Mouse (Mus musculus): Measurements from ENCODE around the gene Btbd2.
A peak's percentile ranks its signal among the peaks of the same experiment; 100 is the strongest.
"Not testable (repeated sequence)": the region's sequence is repeated elsewhere in the genome, so short reads cannot be mapped to it uniquely, and the experiment has no call there.

Btbd2 gene

GRCm38 (mm10) chr10:80668614-80669013 lies 11.7 kb upstream of the Btbd2 start:
- peak; percentile 98 for DNase-seq

DNA sequence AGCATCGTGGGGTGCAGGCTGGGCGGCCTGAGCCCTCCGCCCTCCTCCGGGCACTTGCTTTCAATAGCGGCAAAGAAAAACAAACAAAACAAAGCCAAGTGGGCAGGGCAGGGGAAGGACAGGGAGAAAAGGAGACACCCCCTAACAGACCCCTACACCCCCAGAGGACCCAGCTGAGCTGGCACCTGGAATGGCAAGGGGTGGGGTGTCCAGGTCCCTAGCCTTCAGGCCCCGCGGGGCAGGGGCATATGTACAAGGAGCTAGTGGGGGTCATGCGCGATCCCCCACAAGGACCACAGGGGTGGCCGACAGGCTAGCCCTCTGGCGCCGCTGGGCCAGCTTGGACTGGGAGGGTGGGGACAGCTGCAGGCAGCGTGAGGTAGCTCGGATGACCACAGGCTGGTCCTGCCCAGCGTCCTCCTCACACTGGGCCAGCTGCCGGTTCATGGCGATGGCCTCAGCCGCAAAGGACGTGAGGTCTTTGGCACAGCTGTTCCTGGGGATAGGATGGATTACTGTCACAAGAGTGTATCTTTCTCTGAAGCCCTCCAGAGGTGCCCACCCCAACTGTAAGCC lies 10.1 kb upstream of the Btbd2 start:
- DNase-seq = peak; percentile 96

DNA sequence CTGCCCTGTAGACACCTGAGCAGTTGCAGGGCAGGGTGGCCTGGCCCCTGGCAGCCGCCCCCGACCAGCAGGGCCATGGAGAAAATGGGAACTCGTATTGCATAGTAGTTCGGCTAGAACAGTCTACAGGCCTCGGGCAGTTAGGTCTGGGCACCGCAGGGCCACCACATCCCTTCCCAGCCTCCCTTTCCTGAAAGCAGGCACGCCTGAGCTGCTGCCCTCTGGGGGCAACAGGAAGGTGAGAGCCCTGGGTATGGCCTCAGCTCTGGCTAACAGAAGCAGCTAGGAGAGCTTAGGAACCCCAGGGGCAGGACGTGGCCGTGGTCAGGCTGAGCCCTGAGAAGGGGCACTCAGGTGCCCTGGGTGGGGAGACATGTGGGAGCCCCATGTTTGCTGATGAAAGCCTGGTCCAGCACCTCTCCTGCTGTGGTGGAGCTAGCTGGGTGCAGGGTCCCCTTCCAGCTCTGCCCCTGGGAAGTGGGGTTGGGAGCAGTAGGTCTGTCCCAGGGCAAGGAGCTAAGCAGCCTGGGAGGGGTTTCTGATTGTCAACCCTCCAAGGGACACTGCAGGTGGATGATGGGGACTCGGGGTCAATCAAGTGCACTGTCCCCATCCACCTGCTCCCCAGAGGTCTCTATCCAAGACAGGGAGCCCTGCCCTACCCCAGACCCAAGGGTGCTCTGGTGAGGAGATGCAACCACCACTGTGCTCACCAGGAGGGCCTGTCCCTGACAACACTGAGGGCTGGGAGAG lies 9.3 kb upstream of the Btbd2 start:
- DNase-seq = peak; percentile 95

- DNase-seq = peak; percentile 97
Observed at GRCm38 (mm10) chr10:80665459-80665858, 8.6 kb upstream of the Btbd2 start.

- DNase-seq = peak; percentile 99
Observed at GRCm38 (mm10) chr10:80665016-80665380, 8.1 kb upstream of the Btbd2 start.

GRCm38 (mm10) chr10:80664197-80665015 lies 7.5 kb upstream of the Btbd2 start:
- peak; percentile 99 for DNase-seq

DNA sequence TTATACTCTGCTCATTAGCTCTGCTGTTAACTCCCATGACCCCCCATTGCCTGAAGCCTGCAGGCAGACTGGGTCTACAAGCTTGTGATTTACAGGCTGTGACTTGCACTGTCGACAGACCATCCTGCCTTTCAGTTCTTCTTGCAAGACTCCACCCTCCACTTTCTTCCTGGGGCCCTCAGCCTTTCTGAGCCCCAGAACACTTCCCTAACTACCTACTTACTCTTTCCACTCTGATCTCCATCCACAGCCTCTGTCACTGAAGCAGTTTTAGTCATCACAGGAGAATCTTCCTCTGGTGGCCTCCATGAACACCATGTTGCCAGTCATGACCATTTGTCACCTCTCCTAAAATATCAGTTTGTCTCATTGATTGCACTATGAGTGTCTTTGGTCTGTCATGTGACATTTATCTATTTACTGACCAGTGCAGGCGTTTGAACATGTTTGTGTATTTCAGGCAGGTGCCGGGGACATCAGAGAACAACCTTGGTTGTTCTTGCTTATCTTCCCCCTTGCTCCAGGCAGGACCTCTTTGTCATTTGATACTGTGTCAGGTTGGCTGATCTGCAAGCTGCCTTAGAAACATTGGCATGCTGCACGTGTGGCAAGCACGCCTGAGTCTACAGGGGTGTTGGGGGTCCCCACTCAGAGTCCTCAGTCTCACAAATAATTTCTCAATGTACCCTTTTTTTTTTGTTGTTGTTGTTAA lies 6.8 kb upstream of the Btbd2 start:
- DNase-seq = peak; percentile 96

GRCm38 (mm10) chr10:80661149-80661548 lies 4.3 kb upstream of the Btbd2 start:
- DNase-seq = no peak

DNA sequence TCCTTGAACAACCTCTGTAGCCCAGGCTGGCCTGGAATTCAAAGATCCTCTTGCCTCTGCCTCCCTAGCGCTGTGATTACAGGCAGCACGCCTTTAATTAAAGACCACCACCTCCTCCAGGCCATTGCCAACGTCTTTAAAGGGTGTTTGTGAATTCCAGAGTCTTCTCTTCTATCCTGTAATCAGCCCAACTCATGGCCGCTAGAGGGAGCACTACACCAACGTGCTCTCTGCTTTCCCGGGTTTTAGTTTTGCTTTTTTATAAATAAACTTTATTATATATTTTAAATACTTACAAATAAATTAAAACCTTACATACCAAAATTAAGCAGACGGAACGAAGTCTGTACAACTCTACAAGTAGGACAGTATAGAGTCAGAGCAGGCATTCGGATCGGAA lies 2.3 kb upstream of the Btbd2 start:
- DNase-seq = peak; percentile 94

- DNase-seq = peak; percentile 93
Observed at GRCm38 (mm10) chr10:80658841-80659202, 2.0 kb upstream of the Btbd2 start.

DNA sequence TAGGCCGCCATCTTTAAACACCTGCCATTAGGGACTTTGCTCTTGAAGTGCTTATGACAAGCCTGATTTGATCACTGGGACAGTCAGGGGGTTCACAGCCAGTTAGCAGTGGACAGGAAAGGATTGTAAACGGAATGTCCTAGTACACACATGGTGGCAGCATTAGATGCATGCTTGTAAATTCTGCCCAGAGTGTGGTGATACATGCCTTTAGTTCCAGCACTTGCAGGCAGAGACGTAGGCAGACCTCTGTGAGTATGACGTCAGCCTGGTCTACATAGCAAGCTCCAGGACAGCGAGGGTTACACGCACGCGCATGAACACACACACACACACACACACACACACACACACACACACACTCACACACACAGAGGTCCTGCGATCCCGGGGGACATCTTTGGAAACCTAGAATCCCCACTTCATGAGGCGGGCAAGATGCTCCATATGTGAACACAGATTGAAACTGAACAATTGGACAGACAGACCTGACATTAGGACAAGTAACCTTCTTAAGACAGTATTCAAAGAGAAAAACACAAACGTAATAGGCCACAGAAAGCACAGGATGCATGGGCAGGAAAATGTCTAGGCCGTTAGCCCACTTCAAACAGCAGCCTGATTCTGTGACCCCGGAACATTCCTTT lies 1.4 kb upstream of the Btbd2 start:
- no peak for DNase-seq

DNA sequence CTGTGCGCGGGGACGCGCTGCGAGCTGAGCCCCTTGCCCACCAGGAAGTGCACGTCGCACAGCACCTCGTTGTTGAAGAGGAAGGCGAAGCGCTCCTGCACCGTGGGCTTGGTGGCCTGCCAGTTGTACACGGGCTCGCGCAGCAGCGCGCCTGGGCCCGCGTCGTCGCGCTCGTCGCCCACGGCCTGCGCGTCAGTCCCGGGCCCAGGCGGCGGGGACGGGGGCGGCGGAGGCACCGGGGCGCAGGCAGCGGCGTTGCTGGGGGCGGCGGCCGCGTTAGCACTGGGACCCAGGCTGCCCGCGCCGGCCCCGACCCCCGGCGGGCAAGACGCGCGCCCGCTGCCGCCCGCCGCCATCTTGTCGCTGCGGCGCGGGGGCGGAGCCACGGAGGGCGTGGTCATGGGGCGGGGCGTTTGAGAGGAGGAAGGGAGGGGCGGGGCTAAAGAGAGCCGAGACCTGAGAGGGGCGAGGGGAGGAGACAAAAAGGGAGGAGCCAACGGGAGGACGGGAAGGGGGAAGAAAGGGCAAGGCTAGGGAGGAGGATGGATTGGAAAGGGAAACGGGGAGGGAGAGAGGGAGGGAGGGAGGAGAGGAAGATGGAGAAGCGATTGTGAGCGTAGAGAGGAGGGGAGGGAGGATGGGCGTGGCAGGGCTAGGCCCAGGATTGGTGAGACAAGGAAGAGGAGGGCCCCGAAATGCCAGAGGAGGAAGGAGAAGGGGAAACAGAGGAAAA lies 575 bp downstream of the Btbd2 start:
- peak; percentile 100 for DNase-seq

DNA sequence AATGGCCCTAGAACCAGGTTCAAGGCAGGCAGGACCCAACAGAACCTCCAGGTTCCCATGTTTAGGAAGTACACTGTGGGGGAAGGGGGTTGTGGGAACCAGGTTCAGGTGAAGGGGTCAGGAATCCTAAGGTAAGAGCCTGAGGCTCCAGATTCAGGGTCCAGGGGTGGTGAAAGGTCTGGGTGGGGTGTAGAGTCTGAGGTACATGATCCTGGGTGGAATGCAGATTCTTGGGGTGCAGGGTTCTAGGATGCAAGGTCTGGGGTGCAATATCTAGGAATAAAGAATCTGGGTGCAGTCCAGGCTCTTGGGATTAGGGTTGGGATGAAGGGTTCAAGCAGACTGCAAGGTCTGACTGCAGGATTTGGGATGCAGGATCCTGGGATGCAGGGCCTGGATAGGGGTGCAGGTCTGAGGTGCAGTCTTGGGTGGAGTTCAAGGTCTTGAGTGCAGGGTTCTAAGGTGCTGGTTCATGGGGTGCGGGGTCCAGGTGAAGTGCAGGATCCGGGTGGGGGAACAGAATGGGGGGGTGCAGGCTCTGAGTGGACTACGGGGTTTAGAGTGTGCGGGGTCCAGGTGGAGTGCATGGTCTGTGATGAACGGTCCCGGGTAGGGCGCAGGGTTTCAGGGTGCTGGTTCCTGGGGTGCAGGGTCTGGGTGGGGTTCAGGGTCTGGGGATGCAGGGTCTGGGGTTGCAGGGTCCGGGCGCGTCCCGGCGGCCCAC lies 1.3 kb downstream of the Btbd2 start:
- DNase-seq = peak; percentile 98

GRCm38 (mm10) chr10:80654866-80655265 lies 2.0 kb downstream of the Btbd2 start:
- DNase-seq = peak; percentile 95

- no peak for DNase-seq
Observed at GRCm38 (mm10) chr10:80653156-80653720, 3.6 kb downstream of the Btbd2 start.

DNA sequence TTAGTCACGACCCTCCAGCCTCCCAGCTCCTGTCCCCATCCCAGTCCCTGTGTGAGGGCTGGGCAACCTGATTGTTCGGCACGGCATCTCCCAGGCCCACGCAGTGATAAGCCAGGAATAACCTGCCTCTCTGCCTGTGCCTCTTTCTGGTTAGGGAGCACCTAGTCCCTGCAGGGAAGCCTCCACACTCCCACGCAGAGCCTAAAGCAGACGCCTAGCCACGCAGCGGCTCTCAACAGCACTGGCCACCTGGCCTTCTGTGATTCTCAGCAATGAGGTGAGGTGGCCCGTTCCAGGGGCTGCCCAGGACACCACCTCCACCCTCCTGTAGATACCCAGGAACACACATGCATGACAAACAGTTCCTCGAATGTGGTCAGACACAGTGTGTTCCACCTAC lies 6.5 kb downstream of the Btbd2 start:
- no peak for DNase-seq

- not testable (repeated sequence) for DNase-seq
Observed at GRCm38 (mm10) chr10:80649910-80650309, 7.0 kb downstream of the Btbd2 start.

DNA sequence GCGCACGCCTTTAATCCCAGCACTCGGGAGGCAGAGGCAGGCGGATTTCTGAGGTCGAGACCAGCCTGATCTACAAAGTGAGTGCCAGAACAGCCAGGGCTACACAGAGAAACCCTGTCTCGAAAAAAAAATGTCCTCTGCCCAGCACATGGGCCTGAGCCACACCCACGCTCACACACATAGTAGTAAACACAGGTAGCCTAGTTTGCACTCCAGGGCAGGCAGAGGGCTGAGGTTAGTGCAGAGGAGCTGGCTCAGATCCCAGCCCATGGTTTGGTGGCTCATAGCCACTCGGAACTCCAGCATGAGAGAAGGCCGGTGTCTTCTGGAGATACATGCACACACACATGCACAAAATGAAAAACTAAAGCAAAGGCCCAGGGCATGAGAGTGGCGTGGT lies 9.9 kb downstream of the Btbd2 start:
- DNase-seq = no peak

- DNase-seq = no peak
Observed at GRCm38 (mm10) chr10:80635345-80635744, 21.5 kb downstream of the Btbd2 start.

GRCm38 (mm10) chr10:80628925-80629324 lies 27.9 kb downstream of the Btbd2 start:
- no peak for DNase-seq

DNA sequence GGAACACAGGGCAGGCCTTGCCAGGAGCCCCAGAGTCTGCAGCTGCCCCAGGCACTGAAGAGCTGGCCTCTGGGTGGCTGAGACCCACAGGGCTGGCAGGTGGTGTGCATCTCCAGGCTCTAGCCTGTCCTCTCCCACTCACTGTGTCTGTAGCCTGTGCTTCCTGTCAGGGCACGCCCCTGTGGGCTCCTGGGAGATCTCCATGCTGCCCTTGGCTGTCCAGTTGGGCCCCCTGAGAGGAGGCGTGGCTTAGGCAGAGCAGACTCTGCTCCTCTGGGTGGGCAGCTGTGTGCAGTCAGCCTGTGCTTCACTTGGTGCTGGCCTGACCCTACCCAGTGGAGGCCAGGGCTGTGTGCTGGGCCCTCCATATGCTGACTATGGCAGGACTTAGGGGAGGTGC lies 29.2 kb downstream of the Btbd2 start:
- DNase-seq = peak; percentile 98

All from heart, adult 11 months (tissue).